Mouse (Mus musculus) liver, embryonic 16.5 days (tissue): ENCODE data around the gene Zdhhc16. TPM values are rescaled to one million over a fixed set of nuclear protein-coding genes. Genes with fewer than 3 reads are reported as not detected.

Experiments
- ATAC-seq: fragments of 200-750 bp; cut with Nextera tagmentation; 2 replicates; pipeline ENCODE4 v1.8.0; 2017; ENCODE audit warnings: low read depth, mild to moderate bottlenecking, moderate number of reproducible peaks, moderate library complexity
- H3K27ac ChIP-seq: fragments of 300-500 bp; sonication (generic); 2 replicates; pipeline ENCODE4 v1.5.1; 2014; ENCODE audit warnings: mild to moderate bottlenecking, low read length
- H3K27me3 ChIP-seq: fragments of 300-500 bp; sonication (generic); 2 replicates; pipeline ENCODE4 v1.6.1; 2014; ENCODE audit warnings: low read depth, low read length, mixed read lengths; ENCODE audit not compliant: control insufficient read depth, insufficient read depth
- H3K36me3 ChIP-seq: fragments of 300-500 bp; sonication (generic); 2 replicates; pipeline ENCODE4 v1.6.1; 2014; ENCODE audit warnings: mild to moderate bottlenecking; ENCODE audit not compliant: control insufficient read depth, insufficient read depth
- H3K4me1 ChIP-seq: fragments of 300-500 bp; sonication (generic); 2 replicates; pipeline ENCODE4 v1.6.1; 2014; ENCODE audit warnings: low read depth, low read length, mixed read lengths; ENCODE audit not compliant: control insufficient read depth
- H3K4me2 ChIP-seq: fragments of 300-500 bp; sonication (generic); 2 replicates; pipeline ENCODE4 v1.6.1; 2014; ENCODE audit warnings: low read depth, low read length, mixed read lengths
- H3K4me3 ChIP-seq: fragments of 300-500 bp; sonication (generic); 2 replicates; pipeline ENCODE4 v1.5.1; 2014; ENCODE audit warnings: low read depth, mild to moderate bottlenecking, low read length
- H3K9ac ChIP-seq: fragments of 300-500 bp; sonication (generic); 2 replicates; pipeline ENCODE4 v1.6.1; 2014; ENCODE audit warnings: low read depth, low read length
- H3K9me3 ChIP-seq: fragments of 300-500 bp; sonication (generic); replicated peaks from 2 replicates; pipeline ENCODE4 v1.6.1; 2016; ENCODE audit warnings: low read length; ENCODE audit not compliant: control insufficient read depth
- WGBS: fragments of 180-500 bp; shearing (Covaris S2); extraction: QIAGEN DNeasy Blood & Tissue Kit; methylation state at CpG from one replicate; pipeline ENCODE4 v1.1.7; 2014; ENCODE audit not compliant: insufficient replicate concordance; 5-methylcytosine and 5-hydroxymethylcytosine counted together
- polyA plus RNA-seq: library from polyadenylated mRNA; unstranded; fragments of >200 nt; fragmentation: Nextera tagmentation; extraction: Ambion mirVana; gene quantifications from 2 replicates; pipeline ENCODE4 v1.2.1, GENCODE M21; 2015

Gene Zdhhc16
- 32.1 and 32.5 TPM in 2 replicates for polyA plus RNA-seq

DNA sequence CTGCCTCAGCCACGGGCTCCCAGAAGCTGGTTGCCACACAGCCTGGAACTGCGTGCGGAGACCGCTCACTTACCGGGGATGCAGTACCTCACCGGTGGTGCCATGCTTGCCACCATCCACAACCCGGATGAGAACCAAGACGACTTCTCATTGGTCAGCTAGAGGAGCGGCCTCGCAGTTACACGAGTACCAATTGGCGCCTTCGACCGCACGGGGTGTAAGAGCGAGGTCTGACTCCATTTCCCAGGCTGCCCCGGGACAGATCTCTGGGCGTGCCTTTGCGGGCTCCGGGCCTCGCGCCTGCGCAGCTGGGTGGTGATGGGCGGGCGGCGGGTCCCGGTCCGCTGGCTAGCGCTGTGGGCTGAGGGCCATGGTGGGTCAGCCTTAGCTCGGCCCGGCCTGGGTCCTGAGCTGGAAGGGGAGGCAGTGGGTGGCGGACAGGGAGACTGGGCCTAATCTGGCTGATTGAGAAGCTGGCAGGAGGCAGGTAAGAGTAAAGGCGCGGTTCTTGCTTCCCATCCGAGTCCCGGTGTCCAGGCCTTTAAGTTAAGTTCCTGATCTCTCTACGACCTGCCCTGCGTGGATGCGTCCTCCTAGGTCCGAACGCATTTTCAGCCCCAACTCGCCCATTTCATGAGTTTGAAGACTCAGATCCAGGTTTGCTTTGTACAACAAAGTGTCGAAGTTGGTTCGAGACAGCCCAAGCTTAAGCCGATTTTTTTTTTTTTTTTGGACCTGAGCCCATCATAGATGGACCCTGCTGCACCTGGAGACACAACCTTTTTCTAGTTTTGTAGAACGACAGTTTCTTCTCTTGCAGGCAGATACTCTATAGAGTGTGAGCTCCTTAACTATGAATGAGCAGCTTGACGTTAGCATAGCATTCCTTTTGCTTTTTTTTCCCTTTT, at the start of gene Zdhhc16, which contains the start of gene Exosc1:
Zdhhc16 (plus strand) TSS at position 302 of the 908 bp plus-strand sequence.
Exosc1 (minus strand) TSS at position 245 of the 908 bp plus-strand sequence.
- peaks cover 18% of the 10 kb centered on the region for H3K4me1 ChIP-seq
- H3K27me3 ChIP-seq, result no peaks in the 10 kb centered on the region
- peak; percentile 100 for ATAC-seq
- H3K36me3 ChIP-seq, result peaks cover 10% of the 10 kb centered on the region
- H3K4me3 ChIP-seq, result peak within 1 kb of the TSS; percentile 82
- under 1% methylated on average over 47 of the region's 47 CpGs for WGBS
- peak within 1 kb of the TSS; percentile 85 for H3K9ac ChIP-seq
- peak within 1 kb of the TSS; percentile 93 for H3K4me2 ChIP-seq
- no peaks in the 10 kb centered on the region for H3K9me3 ChIP-seq
- peak within 1 kb of the TSS; percentile 66 for H3K27ac ChIP-seq

DNA sequence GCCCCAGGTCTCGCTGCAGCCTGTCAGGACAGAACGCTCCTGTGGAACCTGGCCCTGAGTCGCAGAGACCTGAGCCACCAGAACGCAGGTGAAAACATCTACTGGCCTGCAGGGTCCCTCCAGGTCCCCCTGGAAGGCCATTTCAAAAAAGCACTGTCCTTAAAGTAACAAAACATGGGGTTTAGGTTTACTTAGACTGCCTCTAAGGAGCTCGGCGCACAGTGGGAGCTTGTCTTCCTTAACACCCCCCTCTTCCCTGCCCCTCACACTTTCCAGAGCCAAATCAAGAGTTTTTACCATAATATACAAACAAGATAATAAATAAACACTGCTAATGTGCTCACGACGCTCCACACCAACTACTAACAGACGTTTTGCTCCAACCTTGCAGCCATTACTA, 49.4 kb upstream of the Zdhhc16 start:
- Histone ChIP-seq H3K4me2 (no peak overlapping the region), H3K27ac (no peak overlapping the region), H3K9ac (no peak overlapping the region), H3K4me3 (no peak overlapping the region), H3K4me1 (no peaks in the 10 kb centered on the region), H3K9me3 (no peaks in the 10 kb centered on the region), H3K36me3 (peaks cover 6% of the 10 kb centered on the region), H3K27me3 (no peaks in the 10 kb centered on the region)
- 80% methylated on average over 9 of the region's 9 CpGs for WGBS
- ATAC-seq, result no peak

DNA sequence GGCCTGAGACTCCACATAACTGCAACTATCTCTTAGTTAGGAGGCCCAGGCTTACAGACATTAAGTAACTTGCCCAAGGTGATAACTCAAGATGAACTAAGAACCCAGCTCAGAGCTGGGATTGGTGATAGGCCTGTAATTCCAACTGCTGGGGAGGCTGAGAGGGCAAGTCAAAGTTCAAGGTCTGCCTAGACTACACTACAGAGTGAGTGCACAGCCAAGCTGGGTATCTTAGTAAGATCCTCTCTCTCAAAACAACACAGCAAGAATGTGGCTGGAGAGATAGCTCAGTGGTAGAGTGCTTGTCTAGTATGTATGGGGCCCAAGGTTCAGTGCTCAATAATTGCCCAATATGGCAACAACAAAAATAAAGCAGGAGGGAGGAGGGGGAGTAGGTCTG, 45.1 kb upstream of the Zdhhc16 start:
- Histone ChIP-seq H3K27me3 (no peaks in the 10 kb centered on the region), H3K4me3 (no peak overlapping the region), H3K4me2 (no peak overlapping the region), H3K9me3 (no peaks in the 10 kb centered on the region), H3K4me1 (no peaks in the 10 kb centered on the region), H3K36me3 (peaks cover 11% of the 10 kb centered on the region), H3K9ac (no peak overlapping the region), H3K27ac (no peak overlapping the region)
- ATAC-seq, result no peak

DNA sequence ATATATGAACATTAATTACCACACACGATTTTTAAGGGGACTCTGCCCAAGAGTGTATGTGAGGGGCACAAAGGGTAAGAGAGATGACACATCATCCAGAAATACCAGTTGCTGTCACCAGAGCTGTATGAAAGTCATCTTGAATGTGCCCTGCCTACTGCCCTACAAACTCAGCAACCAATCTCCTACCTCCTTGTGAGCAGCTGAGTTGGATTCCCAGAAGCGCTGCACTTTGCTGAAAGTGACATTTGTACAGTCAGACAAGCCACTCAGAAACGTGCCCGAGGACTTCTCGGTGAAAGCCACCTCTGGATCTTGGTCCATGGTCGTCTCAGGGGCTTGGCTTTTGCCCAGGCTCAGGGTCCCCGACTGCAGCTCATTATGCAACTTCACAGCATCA, 38.3 kb upstream of the Zdhhc16 start:
- H3K27ac ChIP-seq, result no peak overlapping the region
- peaks cover under 1% of the 10 kb centered on the region for H3K36me3 ChIP-seq
- H3K9me3 ChIP-seq, result no peaks in the 10 kb centered on the region
- no peak for ATAC-seq
- peak overlapping the region; percentile 93 for H3K4me2 ChIP-seq
- H3K4me3 ChIP-seq, result peak overlapping the region; percentile 89
- no peaks in the 10 kb centered on the region for H3K27me3 ChIP-seq
- H3K9ac ChIP-seq, result peak overlapping the region; percentile 68
- WGBS, result 20% methylated on average over 7 of the region's 7 CpGs
- H3K4me1 ChIP-seq, result peaks cover 20% of the 10 kb centered on the region

DNA sequence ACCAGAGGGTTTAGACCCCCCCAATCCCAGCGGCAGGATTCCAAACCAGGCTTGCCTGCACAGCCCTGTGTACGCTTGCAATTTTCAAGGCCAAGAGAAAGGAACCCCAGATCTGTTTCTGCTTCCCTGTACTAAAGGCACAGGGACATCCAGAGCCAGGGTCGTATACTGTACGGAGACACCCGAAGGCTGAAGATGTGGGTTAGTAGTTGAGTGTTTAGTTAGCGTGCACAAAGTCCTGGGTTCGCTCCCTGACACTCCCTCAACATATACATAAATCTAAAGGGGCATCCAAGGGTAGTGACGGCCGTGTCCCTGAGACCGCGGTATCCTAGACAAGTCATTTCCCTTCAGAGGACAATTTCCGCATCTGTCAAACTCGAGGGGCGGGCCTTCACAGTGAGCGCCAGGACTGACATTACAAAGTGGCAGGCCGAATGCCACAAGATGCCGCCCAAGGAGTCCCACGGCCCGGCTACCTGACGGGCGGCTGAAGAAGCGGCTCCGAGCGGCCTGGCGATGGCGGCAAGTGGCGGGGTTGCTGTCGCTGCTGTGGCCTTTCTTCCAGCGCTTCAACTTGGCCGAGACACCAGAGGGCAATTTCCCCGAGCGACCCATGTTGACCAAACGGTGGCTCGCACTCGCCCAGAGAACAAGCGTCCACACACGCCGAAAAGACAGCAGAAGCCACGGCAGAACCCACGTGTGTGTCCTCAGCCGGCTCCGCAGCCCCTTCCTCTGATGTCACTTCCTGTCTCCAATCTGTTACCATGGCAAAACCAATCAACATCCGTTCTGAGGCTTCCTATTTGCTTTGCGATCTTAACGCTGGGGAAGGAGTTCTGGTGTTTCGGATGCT, 37.6 kb upstream of the Zdhhc16 start, which contains the start of gene Rrp12:
Rrp12 (minus strand) TSS at position 714 of the 859 bp plus-strand sequence.
- ATAC-seq, result peak; percentile 90
- Histone ChIP-seq H3K4me1 (peaks cover 24% of the 10 kb centered on the region), H3K9ac (peak within 1 kb of the TSS; percentile 68), H3K4me2 (peak within 1 kb of the TSS; percentile 93), H3K9me3 (no peaks in the 10 kb centered on the region), H3K27me3 (no peaks in the 10 kb centered on the region), H3K36me3 (no peaks in the 10 kb centered on the region), H3K27ac (peak within 1 kb of the TSS; percentile 31), H3K4me3 (peak within 1 kb of the TSS; percentile 89)
- WGBS, result under 1% methylated on average over 46 of the region's 46 CpGs

DNA sequence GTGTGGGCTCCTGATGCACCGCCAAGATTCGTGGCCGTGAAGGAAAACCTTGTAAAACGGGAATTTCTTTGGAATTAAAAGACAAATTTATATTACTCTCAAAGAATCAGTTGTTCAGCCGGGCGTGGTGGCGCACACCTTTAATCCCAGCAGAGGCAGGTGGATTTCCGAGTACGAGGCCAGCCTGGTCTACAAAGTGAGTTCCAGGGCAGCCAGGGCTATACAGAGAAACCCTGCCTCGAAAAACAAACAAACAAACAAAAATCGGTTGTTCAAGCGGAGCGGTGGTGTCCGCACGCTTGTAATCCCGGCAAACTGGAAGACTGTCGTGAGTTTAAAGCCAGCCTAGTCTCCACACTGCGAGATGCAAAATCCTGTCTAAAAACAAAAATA, 37.0 kb upstream of the Zdhhc16 start:
- Histone ChIP-seq H3K36me3 (no peaks in the 10 kb centered on the region), H3K27me3 (no peaks in the 10 kb centered on the region), H3K4me2 (peak overlapping the region; percentile 93), H3K4me1 (peaks cover 27% of the 10 kb centered on the region), H3K9ac (peak overlapping the region; percentile 68), H3K9me3 (no peaks in the 10 kb centered on the region), H3K27ac (no peak overlapping the region), H3K4me3 (peak overlapping the region; percentile 89)
- no peak for ATAC-seq
- WGBS, result 20% methylated on average over 18 of the region's 18 CpGs

DNA sequence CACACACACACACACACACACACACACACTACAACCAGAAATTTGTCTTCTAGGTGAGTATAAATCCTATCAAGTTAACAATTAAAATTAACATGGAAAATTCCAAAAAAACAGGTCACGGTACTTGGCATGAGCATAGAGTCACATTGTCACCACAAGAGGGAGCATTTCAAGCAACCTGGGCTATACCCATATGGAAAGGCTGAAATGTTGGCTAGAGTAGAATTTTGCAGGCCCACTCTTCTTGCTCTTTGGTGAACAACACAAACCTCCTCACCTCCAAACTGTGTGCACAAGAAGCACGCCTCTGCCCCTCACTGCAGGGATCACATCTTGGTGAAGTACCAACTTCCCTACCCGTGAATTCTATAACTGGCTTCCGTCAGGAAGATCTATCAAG, 34.4 kb upstream of the Zdhhc16 start:
- Histone ChIP-seq H3K4me2 (no peak overlapping the region), H3K27me3 (no peaks in the 10 kb centered on the region), H3K9me3 (no peaks in the 10 kb centered on the region), H3K27ac (no peak overlapping the region), H3K9ac (no peak overlapping the region), H3K36me3 (no peaks in the 10 kb centered on the region), H3K4me1 (peaks cover 33% of the 10 kb centered on the region), H3K4me3 (no peak overlapping the region)
- WGBS, result 40% methylated on average over 4 of the region's 4 CpGs
- no peak for ATAC-seq

DNA sequence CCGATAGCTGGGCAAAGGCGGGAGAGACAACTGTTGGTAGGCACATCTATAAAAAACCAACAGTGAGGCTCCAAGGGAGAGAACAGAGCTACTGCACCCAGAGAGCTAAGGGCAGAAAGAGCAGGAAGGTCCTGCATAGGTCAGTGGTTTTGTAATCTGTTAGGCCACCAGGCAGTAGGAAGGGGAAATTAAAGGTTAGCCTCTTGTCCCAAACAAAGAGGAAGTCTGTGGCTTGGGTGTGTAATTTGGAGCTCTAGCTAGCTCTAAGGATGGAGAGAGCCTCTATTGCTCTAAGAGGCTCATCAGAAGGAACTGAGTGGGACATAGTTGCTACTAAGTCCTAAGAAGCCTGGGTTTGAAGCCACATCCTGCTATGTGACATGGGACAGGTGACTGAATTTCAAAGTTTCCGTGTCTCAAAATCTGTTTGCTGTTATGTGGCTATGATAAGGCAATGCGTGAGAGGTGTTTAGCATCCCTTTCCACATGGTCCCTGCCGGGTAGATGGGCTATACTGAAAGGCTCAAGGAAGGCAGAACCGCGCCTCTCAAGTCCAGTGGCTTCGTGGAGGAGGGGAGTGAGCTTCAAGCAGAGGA, 32.7 kb upstream of the Zdhhc16 start:
- peak; percentile 20; the same call in 1 of the 2 replicates for ATAC-seq
- Histone ChIP-seq H3K27ac (peak overlapping the region; percentile 56), H3K27me3 (no peaks in the 10 kb centered on the region), H3K4me3 (no peak overlapping the region), H3K36me3 (no peaks in the 10 kb centered on the region), H3K9me3 (no peaks in the 10 kb centered on the region), H3K4me1 (peaks cover 27% of the 10 kb centered on the region), H3K4me2 (no peak overlapping the region), H3K9ac (no peak overlapping the region)
- 28% methylated on average over 8 of the region's 8 CpGs for WGBS
